Mouse (Mus musculus): ENCODE results near the gene Pafah1b1. TPM values are rescaled to one million over a fixed set of nuclear protein-coding genes. Genes with fewer than 3 reads are reported as not detected.

Gene Pafah1b1
- polyA plus RNA-seq, 1 experiment from 2014 or later: 44.9 TPM

- Histone ChIP-seq H3K4me2 (ENCODE audit: low read depth, low read length) (peak overlapping the region; percentile 83), H3K27me3 (ENCODE audit: control insufficient read depth, insufficient read depth, low read depth, low read length) (no peaks in the 10 kb centered on the region), H3K9ac (ENCODE audit: low read length) (peak overlapping the region; percentile 98), H3K27ac (ENCODE audit: low read length) (peak overlapping the region; percentile 99), H3K4me3 (ENCODE audit: low read length) (peak overlapping the region; percentile 98), H3K36me3 (ENCODE audit: control insufficient read depth, insufficient read depth, low read length) (no peaks in the 10 kb centered on the region), H3K9me3 (ENCODE audit: control insufficient read depth, low read length) (no peaks in the 10 kb centered on the region), H3K4me1 (replicated peaks; ENCODE audit: control insufficient read depth, insufficient read depth, low read length) (peaks cover 11% of the 10 kb centered on the region)
- WGBS: 0% methylated on average over 55 of the region's 75 CpGs
- peak; percentile 88 for ATAC-seq (ENCODE audit: low read depth)
Observed at GRCm38 (mm10) chr11:74723357-74724234, 874 bp downstream of the Pafah1b1 start.

- no peak overlapping the region for H3K27ac ChIP-seq (ENCODE audit: low read length)
- H3K9ac ChIP-seq (ENCODE audit: low read length): peak overlapping the region; percentile 32; the same call in 1 of the 2 replicates
- 40% methylated on average over 3 of the region's 3 CpGs for WGBS
- no peaks in the 10 kb centered on the region for H3K36me3 ChIP-seq (ENCODE audit: control insufficient read depth, insufficient read depth, low read length)
- peak overlapping the region; percentile 59 for H3K4me2 ChIP-seq (ENCODE audit: low read depth, low read length)
- no peaks in the 10 kb centered on the region for H3K27me3 ChIP-seq (ENCODE audit: control insufficient read depth, insufficient read depth, low read depth, low read length)
- no peak for ATAC-seq (ENCODE audit: low read depth)
- peak overlapping the region; percentile 31 for H3K4me3 ChIP-seq (ENCODE audit: low read length)
- H3K9me3 ChIP-seq (ENCODE audit: control insufficient read depth, low read length): no peaks in the 10 kb centered on the region
- peaks cover 16% of the 10 kb centered on the region for H3K4me1 ChIP-seq (replicated peaks; ENCODE audit: control insufficient read depth, insufficient read depth, low read length)
Observed at GRCm38 (mm10) chr11:74721971-74722370, 2.5 kb downstream of the Pafah1b1 start.

DNA sequence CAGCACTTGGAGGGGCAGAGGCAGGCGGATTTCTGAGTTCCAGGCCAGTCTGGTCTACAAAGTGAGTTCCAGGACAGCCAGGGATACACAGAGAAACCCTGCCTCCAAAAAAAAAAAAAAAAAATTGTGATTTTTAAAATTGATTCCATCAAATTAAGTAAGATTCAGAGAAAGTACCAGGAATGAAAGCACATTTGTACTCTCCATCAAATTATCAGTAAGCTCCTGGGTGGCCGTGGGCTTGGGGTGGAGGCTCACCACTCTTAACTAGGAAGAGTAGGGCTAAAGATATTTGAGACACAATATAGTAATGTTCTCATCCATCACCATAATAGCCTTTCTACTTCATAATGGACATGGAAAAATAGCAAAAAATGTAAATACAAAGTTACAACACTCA, 3.3 kb downstream of the Pafah1b1 start:
- no peak for ATAC-seq (ENCODE audit: low read depth)
- 61% methylated on average over 2 of the region's 2 CpGs for WGBS
- no peaks in the 10 kb centered on the region for H3K27me3 ChIP-seq (ENCODE audit: control insufficient read depth, insufficient read depth, low read depth, low read length)
- H3K4me2 ChIP-seq (ENCODE audit: low read depth, low read length): peak overlapping the region; percentile 31; the same call in 1 of the 2 replicates
- no peak overlapping the region for H3K9ac ChIP-seq (ENCODE audit: low read length)
- H3K9me3 ChIP-seq (ENCODE audit: control insufficient read depth, low read length): no peaks in the 10 kb centered on the region
- H3K27ac ChIP-seq (ENCODE audit: low read length): no peak overlapping the region
- peaks cover 22% of the 10 kb centered on the region for H3K4me1 ChIP-seq (replicated peaks; ENCODE audit: control insufficient read depth, insufficient read depth, low read length)
- H3K36me3 ChIP-seq (ENCODE audit: control insufficient read depth, insufficient read depth, low read length): no peaks in the 10 kb centered on the region
- no peak overlapping the region for H3K4me3 ChIP-seq (ENCODE audit: low read length)

DNA sequence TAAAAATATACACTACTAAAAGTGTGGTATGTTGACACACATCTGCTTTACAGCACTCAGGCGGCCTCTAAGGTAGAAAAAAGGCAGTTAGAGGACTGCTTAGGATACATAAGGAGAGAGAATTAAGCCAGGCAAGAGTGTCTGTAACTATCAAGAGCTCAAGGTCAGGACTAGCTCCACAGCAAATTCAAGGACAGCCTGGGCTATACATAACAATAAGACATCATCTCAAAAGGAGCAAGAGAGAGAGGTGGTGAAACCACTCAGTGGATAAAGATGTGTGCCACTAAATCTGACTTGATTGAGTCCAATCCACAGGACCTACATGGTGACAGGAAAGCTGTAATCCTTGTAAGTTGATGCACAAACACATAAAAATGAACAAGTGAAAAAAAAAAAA, 3.8 kb downstream of the Pafah1b1 start:
- no peak overlapping the region for H3K4me3 ChIP-seq (ENCODE audit: low read length)
- no peak overlapping the region for H3K27ac ChIP-seq (ENCODE audit: low read length)
- 41% methylated on average over 1 of the region's 1 CpGs for WGBS
- H3K36me3 ChIP-seq (ENCODE audit: control insufficient read depth, insufficient read depth, low read length): no peaks in the 10 kb centered on the region
- peaks cover 23% of the 10 kb centered on the region for H3K4me1 ChIP-seq (replicated peaks; ENCODE audit: control insufficient read depth, insufficient read depth, low read length)
- no peaks in the 10 kb centered on the region for H3K9me3 ChIP-seq (ENCODE audit: control insufficient read depth, low read length)
- H3K4me2 ChIP-seq (ENCODE audit: low read depth, low read length): no peak overlapping the region
- no peak overlapping the region for H3K9ac ChIP-seq (ENCODE audit: low read length)
- ATAC-seq (ENCODE audit: low read depth): no peak
- H3K27me3 ChIP-seq (ENCODE audit: control insufficient read depth, insufficient read depth, low read depth, low read length): no peaks in the 10 kb centered on the region

- Histone ChIP-seq H3K36me3 (ENCODE audit: control insufficient read depth, insufficient read depth, low read length) (no peaks in the 10 kb centered on the region), H3K4me3 (ENCODE audit: low read length) (no peak overlapping the region), H3K27me3 (ENCODE audit: control insufficient read depth, insufficient read depth, low read depth, low read length) (no peaks in the 10 kb centered on the region), H3K4me2 (ENCODE audit: low read depth, low read length) (no peak overlapping the region), H3K4me1 (replicated peaks; ENCODE audit: control insufficient read depth, insufficient read depth, low read length) (peaks cover 12% of the 10 kb centered on the region), H3K9ac (ENCODE audit: low read length) (no peak overlapping the region), H3K9me3 (ENCODE audit: control insufficient read depth, low read length) (no peaks in the 10 kb centered on the region), H3K27ac (ENCODE audit: low read length) (no peak overlapping the region)
- 74% methylated on average over 3 of the region's 3 CpGs for WGBS
- no peak for ATAC-seq (ENCODE audit: low read depth)
Observed at GRCm38 (mm10) chr11:74715971-74716525, 8.4 kb downstream of the Pafah1b1 start.

- Histone ChIP-seq H3K9ac (ENCODE audit: low read length) (no peak overlapping the region), H3K36me3 (ENCODE audit: control insufficient read depth, insufficient read depth, low read length) (no peaks in the 10 kb centered on the region), H3K27me3 (ENCODE audit: control insufficient read depth, insufficient read depth, low read depth, low read length) (no peaks in the 10 kb centered on the region), H3K4me2 (ENCODE audit: low read depth, low read length) (no peak overlapping the region), H3K4me3 (ENCODE audit: low read length) (no peak overlapping the region), H3K27ac (ENCODE audit: low read length) (no peak overlapping the region), H3K4me1 (replicated peaks; ENCODE audit: control insufficient read depth, insufficient read depth, low read length) (no peaks in the 10 kb centered on the region), H3K9me3 (ENCODE audit: control insufficient read depth, low read length) (no peaks in the 10 kb centered on the region)
- 93% methylated on average over 1 of the region's 1 CpGs for WGBS
- no peak for ATAC-seq (ENCODE audit: low read depth)
Observed at GRCm38 (mm10) chr11:74710671-74711070, 13.8 kb downstream of the Pafah1b1 start.

GRCm38 (mm10) chr11:74708781-74709180, 15.7 kb downstream of the Pafah1b1 start:
- no peak overlapping the region for H3K27ac ChIP-seq (ENCODE audit: low read length)
- no peak overlapping the region for H3K9ac ChIP-seq (ENCODE audit: low read length)
- no peaks in the 10 kb centered on the region for H3K9me3 ChIP-seq (ENCODE audit: control insufficient read depth, low read length)
- ATAC-seq (ENCODE audit: low read depth): no peak
- no peaks in the 10 kb centered on the region for H3K4me1 ChIP-seq (replicated peaks; ENCODE audit: control insufficient read depth, insufficient read depth, low read length)
- 41% methylated on average over 1 of the region's 1 CpGs for WGBS
- no peaks in the 10 kb centered on the region for H3K27me3 ChIP-seq (ENCODE audit: control insufficient read depth, insufficient read depth, low read depth, low read length)
- no peak overlapping the region for H3K4me2 ChIP-seq (ENCODE audit: low read depth, low read length)
- H3K4me3 ChIP-seq (ENCODE audit: low read length): no peak overlapping the region
- no peaks in the 10 kb centered on the region for H3K36me3 ChIP-seq (ENCODE audit: control insufficient read depth, insufficient read depth, low read length)

DNA sequence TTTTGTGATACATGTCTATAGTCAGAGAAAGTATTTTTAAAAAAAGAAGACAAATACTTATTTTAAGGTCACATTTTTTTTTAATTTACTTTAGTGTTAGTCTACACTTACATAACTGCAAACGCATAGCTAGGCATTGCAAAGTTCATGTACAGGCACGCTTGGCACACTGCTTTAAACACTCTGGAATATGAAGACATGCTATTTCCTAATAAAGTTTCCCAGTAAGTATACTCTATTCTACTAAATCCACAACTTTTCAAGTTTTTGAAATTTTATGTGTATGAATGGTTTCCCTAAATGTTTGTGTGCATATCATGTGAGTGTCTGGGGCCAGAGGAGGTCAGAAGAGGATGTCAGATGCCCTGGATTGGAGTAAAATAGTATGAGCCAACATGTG, 20.4 kb downstream of the Pafah1b1 start:
- Histone ChIP-seq H3K9ac (ENCODE audit: low read length) (no peak overlapping the region), H3K4me2 (ENCODE audit: low read depth, low read length) (no peak overlapping the region), H3K4me3 (ENCODE audit: low read length) (no peak overlapping the region), H3K27me3 (ENCODE audit: control insufficient read depth, insufficient read depth, low read depth, low read length) (no peaks in the 10 kb centered on the region), H3K4me1 (replicated peaks; ENCODE audit: control insufficient read depth, insufficient read depth, low read length) (no peaks in the 10 kb centered on the region), H3K36me3 (ENCODE audit: control insufficient read depth, insufficient read depth, low read length) (peaks cover under 1% of the 10 kb centered on the region), H3K27ac (ENCODE audit: low read length) (no peak overlapping the region), H3K9me3 (ENCODE audit: control insufficient read depth, low read length) (no peaks in the 10 kb centered on the region)
- no peak for ATAC-seq (ENCODE audit: low read depth)
- 87% methylated on average over 2 of the region's 2 CpGs for WGBS

DNA sequence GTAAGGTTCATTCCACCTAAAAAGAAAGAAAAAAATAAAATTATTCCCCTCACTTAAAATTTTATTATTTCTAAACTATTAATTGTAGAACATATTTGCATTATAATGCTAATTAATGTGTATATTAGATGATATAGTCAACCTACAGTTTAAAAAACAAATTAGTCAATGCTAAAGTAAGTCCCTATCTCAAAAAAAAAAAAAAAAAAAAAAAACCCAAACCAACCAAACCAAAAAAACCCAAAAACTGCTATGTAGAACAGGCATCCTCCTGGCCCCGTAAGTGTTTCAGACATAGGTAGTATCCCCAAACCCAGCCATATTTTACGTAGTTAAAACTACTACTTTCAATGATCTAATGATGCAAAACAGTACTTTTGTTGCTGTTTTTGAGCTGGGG, 25.0 kb downstream of the Pafah1b1 start:
- no peak for ATAC-seq (ENCODE audit: low read depth)

More for the DNA sequence above, 25.0 kb downstream of the Pafah1b1 start:
- no peak overlapping the region for H3K27ac ChIP-seq (ENCODE audit: low read length)
- H3K9me3 ChIP-seq (ENCODE audit: control insufficient read depth, low read length): no peaks in the 10 kb centered on the region
- H3K9ac ChIP-seq (ENCODE audit: low read length): no peak overlapping the region
- H3K4me3 ChIP-seq (ENCODE audit: low read length): no peak overlapping the region
- H3K36me3 ChIP-seq (ENCODE audit: control insufficient read depth, insufficient read depth, low read length): peaks cover 14% of the 10 kb centered on the region
- H3K27me3 ChIP-seq (ENCODE audit: control insufficient read depth, insufficient read depth, low read depth, low read length): no peaks in the 10 kb centered on the region
- 98% methylated on average over 2 of the region's 2 CpGs for WGBS
- H3K4me1 ChIP-seq (replicated peaks; ENCODE audit: control insufficient read depth, insufficient read depth, low read length): no peaks in the 10 kb centered on the region
- H3K4me2 ChIP-seq (ENCODE audit: low read depth, low read length): no peak overlapping the region

All from lung, embryonic 16.5 days (tissue).